Mouse (Mus musculus) G1E-ER4 (cell line): ENCODE data around the gene Igf1r. TPM values are rescaled to one million over a fixed set of nuclear protein-coding genes. Genes with fewer than 3 reads are reported as not detected.

ENCODE experiments used
- GATA1 ChIP-seq: IDR thresholded peaks from one replicate; pipeline ENCODE4 v1.8.0; 2012; ENCODE audit warnings: low read length, inconsistent platforms
- polyA plus RNA-seq: library from polyadenylated mRNA; stranded (reverse); fragments of >175 nt; gene quantifications from 2 replicates; pipeline ENCODE4 v1.2.3, GENCODE M21; 2012

Igf1r gene
- polyA plus RNA-seq, 1 experiment = 7.9 TPM

- no peak for TF ChIP-seq GATA1
Measured at GRCm38 (mm10) chr7:68275838-68276731, 323.5 kb downstream of the Igf1r start.

- TF ChIP-seq GATA1 = no peak
Measured at GRCm38 (mm10) chr7:68277054-68277896, 324.6 kb downstream of the Igf1r start.

- no peak for TF ChIP-seq GATA1
Measured at GRCm38 (mm10) chr7:68277897-68278270, 325.3 kb downstream of the Igf1r start.

- TF ChIP-seq GATA1 = no peak
Measured at GRCm38 (mm10) chr7:68278385-68278784, 325.8 kb downstream of the Igf1r start.

- TF ChIP-seq GATA1 = no peak
Measured at GRCm38 (mm10) chr7:68278908-68279307, 326.3 kb downstream of the Igf1r start.

- TF ChIP-seq GATA1 = no peak
Measured at GRCm38 (mm10) chr7:68279481-68279880, 326.9 kb downstream of the Igf1r start.

- TF ChIP-seq GATA1 = no peak
Measured at GRCm38 (mm10) chr7:68280352-68280869, 327.8 kb downstream of the Igf1r start.

GRCm38 (mm10) chr7:68281341-68281740 is 328.7 kb downstream of the Igf1r start:
- TF ChIP-seq GATA1 = no peak

- no peak for TF ChIP-seq GATA1
Measured at GRCm38 (mm10) chr7:68282304-68283132, 329.9 kb downstream of the Igf1r start.

Other genes starting within 250 kb of the Igf1r start
- gene Synm, start 193.1 kb upstream of the Igf1r start, polyA plus RNA-seq = not detected in 2 replicates